Mouse (Mus musculus) kidney, adult 9 months (tissue): ENCODE measurements around the gene Snrnp25.
"Not testable (repeated sequence)": the region's sequence is repeated elsewhere in the genome, so short reads cannot be mapped to it uniquely, and the experiment has no call there.

Experiments used
- DNase-seq: peaks from one replicate; pipeline ENCODE4 v3.0.0; 2022

Gene Snrnp25

DNA sequence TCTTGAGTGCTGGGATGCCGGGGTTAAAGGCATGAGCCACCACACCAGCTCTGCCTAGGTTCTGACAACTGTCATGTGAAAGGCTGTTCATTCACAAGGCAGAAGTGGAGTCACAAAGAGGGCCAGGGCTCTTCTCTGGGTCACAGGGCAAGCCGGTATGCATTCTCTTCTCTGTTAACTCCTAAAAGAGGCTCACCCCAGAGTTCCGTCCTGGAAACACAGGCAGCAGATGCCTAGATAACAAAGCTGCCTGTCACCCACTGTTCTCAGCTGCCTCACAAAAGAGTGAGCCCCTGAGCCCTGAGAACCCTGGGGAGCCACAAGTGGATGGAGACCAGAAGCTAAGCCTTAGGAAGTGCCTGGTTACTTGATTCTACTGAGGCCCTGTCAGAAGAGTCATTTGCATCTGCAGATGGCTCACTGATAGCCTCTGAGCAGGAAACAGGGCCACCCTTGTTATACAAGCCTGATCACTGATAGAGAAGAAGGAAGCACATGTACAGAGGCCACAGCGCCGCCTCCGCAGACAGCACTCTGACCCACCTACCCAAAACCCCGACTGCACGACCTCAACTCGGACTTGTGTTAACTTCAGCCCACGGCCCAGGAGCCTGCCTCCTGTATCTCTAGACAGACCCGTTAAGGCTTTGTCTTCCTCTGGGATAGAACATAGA is 9.2 kb upstream of the Snrnp25 start:
- DNase-seq: no peak

DNA sequence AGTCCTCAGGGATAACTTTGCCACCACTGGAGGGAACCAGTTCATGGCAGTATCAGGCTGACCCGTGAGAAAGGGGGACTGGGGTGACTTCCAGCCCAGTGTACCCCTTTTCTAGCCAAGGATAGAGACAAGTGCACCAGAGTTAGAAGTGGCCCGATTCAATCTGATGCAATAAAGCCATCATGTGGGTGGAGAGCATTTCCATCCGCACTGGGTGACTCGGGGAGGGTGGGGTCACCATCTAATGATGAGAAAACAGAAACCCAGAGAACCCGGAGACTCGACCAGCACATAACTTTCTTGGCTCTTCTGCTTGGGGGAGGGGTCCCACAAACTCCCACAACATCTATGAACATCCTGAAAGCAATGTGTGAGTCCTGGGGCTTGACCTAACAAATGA is 8.5 kb upstream of the Snrnp25 start:
- DNase-seq: no peak

GRCm38 (mm10) chr11:32197766-32198165 is 7.4 kb upstream of the Snrnp25 start:
- DNase-seq: no peak

DNA sequence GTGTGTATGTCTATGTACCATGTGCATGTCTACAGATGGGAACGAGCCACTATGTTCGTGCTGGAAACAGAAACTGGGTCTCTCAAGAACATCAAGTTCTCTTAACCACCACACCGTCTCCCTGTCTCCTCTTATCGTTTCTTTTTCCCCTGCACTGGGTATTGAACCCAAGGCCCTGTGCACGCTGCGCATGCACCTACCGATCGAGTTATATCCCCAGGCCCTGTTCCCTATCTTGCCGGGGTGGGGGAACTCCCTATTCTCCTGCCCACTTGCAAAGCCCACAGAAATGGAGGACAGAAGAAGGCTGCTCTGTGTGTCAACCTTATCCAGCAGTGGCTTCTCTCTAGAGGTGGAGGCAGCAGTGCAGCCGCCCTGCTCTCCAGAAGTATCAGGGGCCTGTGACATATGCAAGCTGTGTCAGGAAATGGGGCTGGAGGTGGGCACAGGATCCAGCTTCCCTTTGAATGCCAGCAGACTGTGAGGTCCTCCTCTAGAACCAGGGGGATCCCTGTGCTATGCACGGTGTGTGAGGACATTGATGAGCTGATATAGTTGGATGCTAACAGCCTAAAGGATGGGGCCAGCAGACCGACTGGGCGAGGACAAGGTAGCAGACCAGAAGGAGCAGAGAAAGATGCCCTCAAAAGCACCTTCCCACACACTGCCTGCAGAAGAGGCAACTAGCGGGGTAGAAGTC is 6.8 kb upstream of the Snrnp25 start:
- no peak for DNase-seq

DNA sequence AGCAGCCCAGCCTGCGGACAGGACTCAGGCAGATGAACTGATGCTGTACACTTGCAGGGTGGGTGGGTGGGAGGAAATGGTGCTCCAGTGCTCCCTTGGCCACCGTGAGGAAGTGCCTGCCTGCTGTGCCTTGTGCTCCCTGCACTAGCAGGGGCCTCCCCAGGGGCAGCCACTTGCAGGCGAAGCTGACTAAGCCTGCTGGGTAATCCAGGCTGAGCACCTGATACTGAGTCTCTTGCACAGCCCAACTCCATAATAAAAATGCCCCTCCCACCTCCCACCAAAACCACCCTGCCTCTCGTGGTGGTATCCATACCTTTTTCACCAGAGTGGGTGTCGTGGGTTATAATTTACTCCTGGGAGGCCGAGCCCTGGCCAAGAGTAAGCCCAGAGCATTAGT is 6.0 kb upstream of the Snrnp25 start:
- no peak for DNase-seq

- DNase-seq: no peak
These were observed 5.1 kb upstream of the Snrnp25 start, which contains the start of gene Il9r for GRCm38 (mm10) chr11:32200075-32200601. Gene Il9r, minus strand, starts transcription at chr11:32200279.

DNA sequence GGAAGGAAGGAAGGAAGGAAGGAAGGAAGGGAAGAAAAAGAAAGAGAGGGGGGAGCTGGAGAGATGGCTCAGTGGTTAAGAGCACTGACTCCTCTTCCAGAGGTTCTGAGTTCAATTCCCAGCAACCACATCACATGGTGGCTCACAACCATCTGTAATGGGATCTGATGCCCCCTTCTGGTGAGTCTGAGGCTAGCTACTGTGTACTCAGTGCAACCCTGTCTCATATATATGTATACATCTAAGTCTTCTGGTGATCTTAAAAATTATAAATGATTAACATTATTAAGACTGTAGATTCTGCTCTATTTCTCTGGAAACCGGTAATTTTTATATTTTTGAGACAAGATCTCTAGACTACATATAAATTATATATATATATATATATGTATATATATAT is 4.2 kb upstream of the Snrnp25 start:
- not testable (repeated sequence) for DNase-seq

DNA sequence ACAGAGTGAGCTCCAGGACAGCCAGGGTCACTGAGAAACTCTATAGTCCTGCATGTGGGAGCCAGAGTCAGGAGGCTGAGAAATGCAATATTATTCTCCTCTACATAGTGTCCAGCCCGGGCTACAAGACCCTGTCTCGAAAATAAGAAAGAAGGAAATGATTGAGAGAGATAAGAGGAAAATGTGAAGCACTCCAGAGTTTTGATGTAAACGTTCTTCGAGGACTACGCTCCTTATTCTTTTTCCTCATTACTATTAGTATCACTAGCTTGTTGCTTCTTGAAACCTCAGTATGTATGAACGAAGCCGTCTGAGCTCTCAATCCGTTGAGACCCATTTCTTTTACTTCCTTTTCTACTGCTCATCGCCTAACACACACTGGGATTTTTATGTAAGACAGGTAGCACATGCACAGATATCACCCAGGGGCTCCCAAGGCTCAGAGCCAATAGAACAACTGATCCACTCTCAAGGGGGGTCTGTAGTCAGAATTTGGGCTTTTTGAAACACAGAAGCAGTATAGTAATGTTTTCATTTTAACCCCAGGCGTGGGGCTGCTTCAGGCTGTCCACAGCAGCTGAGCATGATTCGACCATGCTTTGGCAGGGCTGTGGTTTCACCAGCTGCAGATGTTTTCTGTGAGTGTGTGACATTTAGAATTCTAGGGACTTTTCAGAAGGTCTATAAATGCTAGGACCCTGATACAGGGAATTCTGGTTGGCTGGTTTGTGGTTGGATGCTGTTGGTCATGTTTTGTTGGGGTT is 3.1 kb upstream of the Snrnp25 start:
- no peak for DNase-seq

DNA sequence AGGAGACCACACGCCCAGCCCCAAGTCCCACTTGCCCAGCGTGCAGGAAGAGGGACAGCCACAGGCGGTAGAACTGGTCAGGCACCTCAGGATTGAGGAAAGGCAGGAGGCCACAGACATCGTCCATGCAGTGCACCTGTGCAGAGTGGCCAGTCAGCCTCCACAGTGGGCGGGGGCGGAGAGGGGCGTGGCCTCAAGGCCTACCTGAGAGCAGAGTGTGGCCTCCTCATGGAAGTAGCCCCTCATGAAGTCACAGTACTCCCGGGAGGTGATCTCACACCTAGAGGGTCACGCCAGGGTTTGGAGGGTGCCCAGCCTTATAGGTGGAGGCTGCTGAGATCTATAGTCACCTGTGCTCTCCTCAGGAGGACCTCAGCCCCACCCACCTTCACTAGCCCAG is 5.4 kb downstream of the Snrnp25 start:
- no peak for DNase-seq

- DNase-seq: no peak
These were observed 10.4 kb downstream of the Snrnp25 start for GRCm38 (mm10) chr11:32215372-32216162.

DNA sequence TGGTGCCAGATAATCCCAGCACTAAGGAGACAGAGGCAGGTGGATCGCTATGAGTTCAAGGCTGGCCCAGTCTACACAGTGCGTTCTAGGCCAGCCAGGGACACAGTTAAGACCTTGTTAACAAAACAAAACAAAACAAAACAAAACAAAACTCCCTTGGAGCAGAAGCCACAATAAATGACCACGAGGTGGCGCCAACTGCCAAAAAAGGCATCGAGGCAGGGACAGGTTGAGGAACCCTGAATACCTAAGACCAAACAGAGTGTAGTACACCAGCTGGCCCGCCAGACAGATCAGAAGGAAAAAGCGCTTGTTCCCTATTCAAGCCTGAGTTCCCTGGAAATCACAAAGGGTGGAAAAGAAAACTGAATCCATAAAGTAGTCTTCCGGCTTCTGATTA is 11.6 kb downstream of the Snrnp25 start:
- DNase-seq: peak; percentile 79

- DNase-seq: no peak
These were observed 13.4 kb downstream of the Snrnp25 start for GRCm38 (mm10) chr11:32218501-32219050.

GRCm38 (mm10) chr11:32219287-32219686 is 14.1 kb downstream of the Snrnp25 start:
- DNase-seq: no peak

DNA sequence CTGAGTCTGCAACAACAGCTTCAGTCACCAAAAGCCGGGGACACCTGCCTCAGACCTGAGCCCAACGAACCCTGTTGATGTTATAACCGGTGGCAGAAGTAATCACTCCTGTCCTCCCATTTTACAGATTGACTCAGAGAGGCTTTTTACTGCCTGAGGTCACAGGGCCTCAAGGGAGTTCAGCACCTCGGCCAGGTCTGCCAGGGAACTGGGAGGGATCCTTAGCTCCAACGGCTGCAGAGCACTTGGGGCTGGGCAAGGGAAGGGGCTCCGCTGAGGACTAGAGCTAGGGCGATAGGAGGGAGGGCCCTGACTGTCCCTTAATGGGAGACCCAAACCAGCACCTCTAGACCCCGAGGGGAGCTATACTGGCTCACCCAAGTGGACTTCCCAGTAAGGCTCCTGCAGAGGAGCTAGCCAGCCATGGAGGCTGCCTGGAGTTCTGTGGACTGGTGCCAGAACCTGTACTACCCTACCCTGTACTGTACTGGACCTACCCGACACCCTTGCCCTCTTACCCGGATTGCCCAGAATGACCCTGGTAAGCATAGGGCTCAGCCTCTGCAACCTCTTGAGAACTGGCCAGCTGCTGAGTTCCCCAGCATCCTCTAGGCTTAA is 15.5 kb downstream of the Snrnp25 start:
- DNase-seq: no peak

DNA sequence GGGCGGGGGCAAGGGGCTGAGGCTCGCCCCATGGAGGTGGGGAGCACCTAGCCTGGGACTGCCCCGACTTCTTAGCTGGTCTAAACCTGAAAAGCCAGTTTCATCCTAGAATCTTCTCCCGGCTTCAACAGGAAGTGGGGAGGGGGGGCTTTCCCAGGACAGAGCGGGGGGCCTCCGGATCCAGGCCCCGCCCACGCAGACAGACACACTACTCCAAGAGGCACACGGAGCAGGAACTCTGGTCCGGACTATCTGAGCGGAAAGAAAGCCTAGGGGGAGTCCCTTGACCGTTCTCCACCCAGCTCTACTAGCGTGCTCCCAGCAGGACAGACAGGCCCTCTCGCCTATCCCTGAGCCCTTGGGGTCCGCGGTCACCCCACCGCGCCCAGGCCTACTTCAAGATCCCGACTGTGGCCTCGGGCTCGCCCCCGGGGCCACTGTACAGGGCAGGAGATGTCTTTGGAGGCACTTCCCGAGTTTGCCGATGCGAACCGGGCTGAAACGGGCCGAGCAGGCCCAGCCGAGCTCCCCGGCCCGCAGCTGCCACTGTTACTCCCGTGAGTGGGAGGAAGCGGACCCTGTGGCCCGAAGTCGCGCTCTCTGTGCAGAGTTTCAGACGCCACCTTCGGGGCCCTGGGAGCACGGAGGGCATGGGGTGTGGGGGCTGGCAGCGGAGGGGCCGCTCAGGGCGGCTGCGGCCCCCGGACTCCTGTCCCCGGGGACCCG is 16.2 kb downstream of the Snrnp25 start:
- DNase-seq: peak; percentile 93

DNA sequence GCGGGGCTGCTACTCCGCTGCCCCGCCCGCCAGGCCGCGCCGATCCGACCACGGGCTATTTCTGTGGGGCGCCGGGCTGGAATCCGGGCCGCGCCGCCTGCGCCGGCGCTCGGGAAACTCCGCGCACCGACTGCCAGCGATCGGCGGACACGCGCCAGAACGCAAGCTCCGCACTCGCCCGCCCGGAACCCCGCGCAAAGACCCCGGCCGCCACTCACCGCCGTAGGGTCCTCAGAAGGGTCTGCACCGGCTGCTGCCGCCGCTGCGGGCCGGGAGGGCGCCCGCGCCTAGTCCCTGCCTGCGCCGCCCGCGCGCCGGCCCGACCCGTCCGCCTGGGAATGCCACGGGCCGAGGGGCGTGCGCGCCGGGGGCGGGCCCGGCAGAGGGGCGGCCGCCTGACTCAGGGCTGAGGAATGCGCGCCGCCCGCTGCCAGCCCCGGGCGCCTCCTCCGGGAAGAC is 16.8 kb downstream of the Snrnp25 start, which contains the start of gene Rhbdf1:
TSS of gene Rhbdf1 (minus strand) at position 350 of the 459 bp plus-strand sequence.
- DNase-seq: peak; percentile 64

GRCm38 (mm10) chr11:32222570-32223194 is 17.5 kb downstream of the Snrnp25 start:
- peak; percentile 68 for DNase-seq

DNA sequence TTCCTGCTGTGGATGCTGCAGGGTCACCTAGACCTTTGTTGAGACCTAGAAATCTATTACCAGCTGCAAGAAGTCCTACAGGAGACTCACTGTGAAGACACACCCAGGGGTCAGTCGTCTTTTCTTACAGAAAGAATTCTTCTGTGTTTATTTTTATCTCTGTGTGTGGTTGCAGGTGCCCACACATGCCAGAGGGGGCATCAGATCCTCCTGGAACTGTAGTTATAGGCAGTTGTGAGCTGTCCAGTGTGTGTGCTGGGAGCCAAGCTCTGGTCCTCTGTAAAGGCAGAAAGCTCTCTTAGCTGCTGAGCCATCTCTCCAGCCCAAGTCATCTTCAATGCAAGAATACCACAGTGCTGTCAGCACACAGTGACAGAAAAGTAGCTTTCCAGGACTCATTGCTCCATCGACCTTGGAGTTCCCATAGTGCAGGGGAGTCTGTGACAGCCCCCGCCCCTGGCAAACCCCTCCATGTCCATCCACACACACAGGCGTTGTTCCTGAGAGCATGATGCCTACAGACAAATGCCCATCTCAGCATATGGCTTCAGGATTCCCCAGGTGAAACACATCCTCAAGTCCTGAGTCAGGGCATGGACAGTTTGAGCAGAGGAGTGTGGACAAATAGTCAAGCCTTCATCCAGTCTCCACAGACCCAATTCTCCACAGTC is 18.2 kb downstream of the Snrnp25 start:
- DNase-seq: no peak

- peak; percentile 85 for DNase-seq
These were observed 19.4 kb downstream of the Snrnp25 start for GRCm38 (mm10) chr11:32224468-32225139.
